Mouse (Mus musculus): ENCODE data around the gene Leo1. TPM values are rescaled to one million over a fixed set of nuclear protein-coding genes. Genes with fewer than 3 reads are reported as not detected.

The Leo1 gene
- polyA plus RNA-seq, 2 experiments = 21.9 to 33.5 TPM

- Histone ChIP-seq H3K36me3 (ENCODE audit: control insufficient read depth, insufficient read depth, low read length) (no peaks in the 10 kb centered on the region), H3K9ac (ENCODE audit: low read depth, low read length, severe bottlenecking) (no peak overlapping the region), H3K4me3 (replicated peaks; ENCODE audit: low read length) (no peak overlapping the region), H3K9me3 (ENCODE audit: control insufficient read depth, low read length) (no peaks in the 10 kb centered on the region), H3K4me1 (ENCODE audit: control insufficient read depth, insufficient read depth, low read length) (peaks cover 8% of the 10 kb centered on the region; the same call in 1 of the 2 replicates), H3K4me2 (replicated peaks; ENCODE audit: low read depth, low read length, severe bottlenecking) (no peak overlapping the region), H3K27ac (replicated peaks; ENCODE audit: low read depth, low read length) (no peak overlapping the region), H3K27me3 (ENCODE audit: control insufficient read depth, insufficient read depth, low read length) (no peaks in the 10 kb centered on the region)
- ATAC-seq (ENCODE audit: low FRiP score, low read depth) (no peak), DNase-seq (ENCODE audit: low spot score) (no peak)
- whole genome bisulfite sequencing = 17% methylated on average over 5 of the region's 5 CpGs
- TF ChIP-seq POLR2A (IDR thresholded peaks at IDR 0.05; ENCODE audit: borderline replicate concordance, extremely low read depth, insufficient read depth, insufficient read length) = no peak
Observed at GRCm38 (mm10) chr9:75414204-75414603, 27.1 kb upstream of the Leo1 start.

DNA sequence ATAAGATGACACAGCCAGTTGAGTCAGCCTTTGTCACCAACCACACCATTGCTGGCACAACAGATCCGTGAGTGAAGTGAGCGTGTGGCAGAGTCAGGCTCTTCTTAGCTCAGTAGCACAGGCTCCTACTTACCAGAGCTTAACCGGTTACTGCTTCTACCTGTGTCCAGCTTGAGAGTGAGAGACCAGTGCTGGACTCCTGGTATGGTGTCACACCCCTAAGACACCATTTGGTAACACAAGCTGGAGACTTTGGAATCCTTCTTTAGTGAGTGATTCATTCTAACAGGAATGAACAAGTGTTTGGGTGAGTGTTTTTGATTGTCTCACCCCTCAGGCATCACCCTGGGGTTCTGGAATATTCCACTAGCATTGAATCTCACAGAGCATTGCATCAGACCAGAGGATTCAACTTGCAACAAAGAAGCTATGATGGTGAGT, 19.1 kb upstream of the Leo1 start:
- 99% methylated on average over 3 of the region's 3 CpGs for WGBS
- Histone ChIP-seq H3K4me3 (replicated peaks; ENCODE audit: low read length) (no peak overlapping the region), H3K4me2 (replicated peaks; ENCODE audit: low read depth, low read length, severe bottlenecking) (no peak overlapping the region), H3K27ac (replicated peaks; ENCODE audit: low read depth, low read length) (no peak overlapping the region), H3K9ac (ENCODE audit: low read depth, low read length, severe bottlenecking) (no peak overlapping the region), H3K36me3 (ENCODE audit: control insufficient read depth, insufficient read depth, low read length) (no peaks in the 10 kb centered on the region), H3K9me3 (ENCODE audit: control insufficient read depth, low read length) (no peaks in the 10 kb centered on the region), H3K4me1 (ENCODE audit: control insufficient read depth, insufficient read depth, low read length) (no peaks in the 10 kb centered on the region), H3K27me3 (ENCODE audit: control insufficient read depth, insufficient read depth, low read length) (no peaks in the 10 kb centered on the region)
- TF ChIP-seq POLR2A (IDR thresholded peaks at IDR 0.05; ENCODE audit: borderline replicate concordance, extremely low read depth, insufficient read depth, insufficient read length) = no peak
- ATAC-seq (ENCODE audit: low FRiP score, low read depth) (no peak), DNase-seq (ENCODE audit: low spot score) (no peak)

GRCm38 (mm10) chr9:75423683-75424082, 17.6 kb upstream of the Leo1 start:
- no peak for ATAC-seq (ENCODE audit: low FRiP score, low read depth)
- no peaks in the 10 kb centered on the region for H3K9me3 ChIP-seq (ENCODE audit: control insufficient read depth, low read length)

GRCm38 (mm10) chr9:75424358-75425150, 16.8 kb upstream of the Leo1 start:
- no peak overlapping the region for H3K4me2 ChIP-seq (replicated peaks; ENCODE audit: low read depth, low read length, severe bottlenecking)
- ATAC-seq (ENCODE audit: low FRiP score, low read depth) (no peak), DNase-seq (ENCODE audit: low spot score) (no peak)
- no peak overlapping the region for H3K4me3 ChIP-seq (replicated peaks; ENCODE audit: low read length)
- no peak overlapping the region for H3K27ac ChIP-seq (replicated peaks; ENCODE audit: low read depth, low read length)
- H3K4me1 ChIP-seq (ENCODE audit: control insufficient read depth, insufficient read depth, low read length) = no peaks in the 10 kb centered on the region
- H3K27me3 ChIP-seq (ENCODE audit: control insufficient read depth, insufficient read depth, low read length) = no peaks in the 10 kb centered on the region
- H3K36me3 ChIP-seq (ENCODE audit: control insufficient read depth, insufficient read depth, low read length) = no peaks in the 10 kb centered on the region
- H3K9me3 ChIP-seq (ENCODE audit: control insufficient read depth, low read length) = no peaks in the 10 kb centered on the region
- no peak overlapping the region for H3K9ac ChIP-seq (ENCODE audit: low read depth, low read length, severe bottlenecking)
- no peak for TF ChIP-seq POLR2A (IDR thresholded peaks at IDR 0.05; ENCODE audit: borderline replicate concordance, extremely low read depth, insufficient read depth, insufficient read length)
- 69% methylated on average over 6 of the region's 6 CpGs for WGBS

More at GRCm38 (mm10) chr9:75423683-75424082, 17.6 kb upstream of the Leo1 start:
- no peak overlapping the region for H3K27ac ChIP-seq (replicated peaks; ENCODE audit: low read depth, low read length)
- H3K4me3 ChIP-seq (replicated peaks; ENCODE audit: low read length) = no peak overlapping the region
- H3K4me1 ChIP-seq (ENCODE audit: control insufficient read depth, insufficient read depth, low read length) = no peaks in the 10 kb centered on the region
- no peak for DNase-seq (ENCODE audit: low spot score)
- WGBS = 54% methylated on average over 5 of the region's 5 CpGs
- H3K4me2 ChIP-seq (replicated peaks; ENCODE audit: low read depth, low read length, severe bottlenecking) = no peak overlapping the region
- no peaks in the 10 kb centered on the region for H3K36me3 ChIP-seq (ENCODE audit: control insufficient read depth, insufficient read depth, low read length)
- no peak for TF ChIP-seq POLR2A (IDR thresholded peaks at IDR 0.05; ENCODE audit: borderline replicate concordance, extremely low read depth, insufficient read depth, insufficient read length)
- no peak overlapping the region for H3K9ac ChIP-seq (ENCODE audit: low read depth, low read length, severe bottlenecking)
- H3K27me3 ChIP-seq (ENCODE audit: control insufficient read depth, insufficient read depth, low read length) = no peaks in the 10 kb centered on the region

DNA sequence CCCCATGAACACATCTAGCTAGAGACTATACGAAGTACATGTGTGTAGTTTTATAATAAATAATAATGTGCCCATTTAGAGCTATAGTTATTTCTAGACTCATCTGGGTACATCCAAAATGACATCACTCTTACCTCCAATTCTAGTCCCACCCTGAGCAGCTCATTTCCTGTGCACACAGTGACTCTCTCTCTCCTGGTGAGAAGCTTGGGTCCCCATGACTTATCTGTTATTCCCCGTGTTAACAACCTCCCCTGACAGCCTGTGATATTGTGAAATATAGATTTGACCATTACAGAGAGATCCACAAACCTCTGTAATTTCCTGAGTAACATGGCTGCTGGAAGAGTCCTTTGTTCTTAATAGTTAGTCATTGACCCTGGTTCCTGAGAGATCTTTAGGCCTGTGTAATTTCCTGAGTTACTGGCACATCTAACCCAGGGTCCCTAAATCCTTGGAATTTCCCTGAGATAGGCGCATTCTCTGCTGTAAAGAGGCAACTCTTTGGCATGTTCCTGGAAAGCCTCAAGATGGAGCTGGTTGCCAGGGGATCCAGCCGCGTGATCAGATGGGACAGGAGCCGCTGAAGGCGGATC, 15.4 kb upstream of the Leo1 start:
- DNase-seq (ENCODE audit: low spot score) = no peak
- H3K4me1 ChIP-seq (ENCODE audit: control insufficient read depth, insufficient read depth, low read length) = no peaks in the 10 kb centered on the region
- H3K9ac ChIP-seq (ENCODE audit: low read depth, low read length, severe bottlenecking) = no peak overlapping the region
- 72% methylated on average over 7 of the region's 7 CpGs for WGBS
- H3K27ac ChIP-seq (replicated peaks; ENCODE audit: low read depth, low read length) = no peak overlapping the region
- H3K4me3 ChIP-seq (replicated peaks; ENCODE audit: low read length) = no peak overlapping the region
- H3K9me3 ChIP-seq (ENCODE audit: control insufficient read depth, low read length) = no peaks in the 10 kb centered on the region
- ATAC-seq (ENCODE audit: low FRiP score, low read depth) = no peak
- no peak for TF ChIP-seq POLR2A (IDR thresholded peaks at IDR 0.05; ENCODE audit: borderline replicate concordance, extremely low read depth, insufficient read depth, insufficient read length)
- no peak overlapping the region for H3K4me2 ChIP-seq (replicated peaks; ENCODE audit: low read depth, low read length, severe bottlenecking)
- H3K27me3 ChIP-seq (ENCODE audit: control insufficient read depth, insufficient read depth, low read length) = no peaks in the 10 kb centered on the region
- H3K36me3 ChIP-seq (ENCODE audit: control insufficient read depth, insufficient read depth, low read length) = no peaks in the 10 kb centered on the region
